Mouse (Mus musculus) heart, adult 2 months (tissue): ENCODE results near the gene Mark2. TPM values are rescaled to one million over a fixed set of nuclear protein-coding genes. Genes with fewer than 3 reads are reported as not detected.
"Not testable (repeated sequence)": the region's sequence is repeated elsewhere in the genome, so short reads cannot be mapped to it uniquely, and the experiment has no call there.

Experiments
- DNase-seq, 2 experiments: peaks; one replicate each; pipeline ENCODE4 v3.0.0; 2021
- H3K27ac ChIP-seq: fragments of 200-600 bp; 2 replicates; pipeline ENCODE4 v1.8.1; 2022
- H3K27me3 ChIP-seq: fragments of 200-500 bp; 2 replicates; pipeline ENCODE4 v1.6.1; 2012; ENCODE audit warnings: mild to moderate bottlenecking, low read length, inconsistent platforms, mixed read lengths; ENCODE audit not compliant: control insufficient read depth, insufficient read depth
- H3K36me3 ChIP-seq: fragments of 200-500 bp; 2 replicates; pipeline ENCODE4 v1.6.1; 2012; ENCODE audit warnings: low read length, inconsistent platforms; ENCODE audit not compliant: control insufficient read depth, insufficient read depth
- H3K4me1 ChIP-seq: fragments of 200-500 bp; 2 replicates; pipeline ENCODE4 v1.6.1; 2011; ENCODE audit warnings: low read length; ENCODE audit not compliant: control insufficient read depth, insufficient read depth
- H3K4me3 ChIP-seq: fragments of 200-600 bp; 2 replicates; pipeline ENCODE4 v1.8.1; 2022
- H3K79me2 ChIP-seq: fragments of 200-500 bp; replicated peaks from 2 replicates; pipeline ENCODE4 v1.6.1; 2012; ENCODE audit warnings: mild to moderate bottlenecking, inconsistent platforms, low read length, moderate library complexity, mixed read lengths; ENCODE audit not compliant: control insufficient read depth, insufficient read depth
- H3K9ac ChIP-seq: fragments of 200-500 bp; 2 replicates; pipeline ENCODE4 v1.6.1; 2012; ENCODE audit warnings: low read depth, mild to moderate bottlenecking, control low read depth, inconsistent platforms, low read length, mixed read lengths
- CTCF ChIP-seq: fragments of 200-600 bp; IDR thresholded peaks from 2 replicates; pipeline ENCODE4 v1.8.1; 2022; ENCODE audit warnings: antibody characterized with exemption, mild to moderate bottlenecking, moderate library complexity
- EP300 ChIP-seq: fragments of 200-500 bp; IDR thresholded peaks from 2 replicates; pipeline ENCODE4 v1.6.1; 2011; ENCODE audit warnings: low read depth, low read length, control low read depth; ENCODE audit not compliant: insufficient read depth
- POLR2A ChIP-seq: fragments of 200-500 bp; IDR thresholded peaks from 2 replicates; pipeline ENCODE4 v1.6.1; 2011; ENCODE audit warnings: mild to moderate bottlenecking, low read depth, low read length, control low read depth; ENCODE audit not compliant: insufficient read depth
- WGBS: fragments of 180-500 bp; shearing (Covaris S2); methylation state at CpG from one replicate; pipeline ENCODE4 v1.1.7; 2018; 5-methylcytosine and 5-hydroxymethylcytosine counted together
- intact Hi-C: fragments of 180-260 bp; cut with DNase I; formaldehyde crosslinking; loops from one replicate; pipeline ENCODE4 v1.15.1; 2025
- polyA plus RNA-seq: library from polyadenylated mRNA; depleted of rRNA; stranded (reverse); fragments of >200 nt; gene quantifications from 2 replicates; pipeline ENCODE4 v1.2.3, GENCODE M21; 2012
- total RNA-seq, 2 experiments: library from RNA; stranded (reverse); gene quantifications; 2 replicates each; pipeline ENCODE4 v1.2.3; 2021

Gene Mark2
- total and polyA plus RNA-seq, 3 experiments: 46.2 to 53.8 (median 53.1) TPM

DNA sequence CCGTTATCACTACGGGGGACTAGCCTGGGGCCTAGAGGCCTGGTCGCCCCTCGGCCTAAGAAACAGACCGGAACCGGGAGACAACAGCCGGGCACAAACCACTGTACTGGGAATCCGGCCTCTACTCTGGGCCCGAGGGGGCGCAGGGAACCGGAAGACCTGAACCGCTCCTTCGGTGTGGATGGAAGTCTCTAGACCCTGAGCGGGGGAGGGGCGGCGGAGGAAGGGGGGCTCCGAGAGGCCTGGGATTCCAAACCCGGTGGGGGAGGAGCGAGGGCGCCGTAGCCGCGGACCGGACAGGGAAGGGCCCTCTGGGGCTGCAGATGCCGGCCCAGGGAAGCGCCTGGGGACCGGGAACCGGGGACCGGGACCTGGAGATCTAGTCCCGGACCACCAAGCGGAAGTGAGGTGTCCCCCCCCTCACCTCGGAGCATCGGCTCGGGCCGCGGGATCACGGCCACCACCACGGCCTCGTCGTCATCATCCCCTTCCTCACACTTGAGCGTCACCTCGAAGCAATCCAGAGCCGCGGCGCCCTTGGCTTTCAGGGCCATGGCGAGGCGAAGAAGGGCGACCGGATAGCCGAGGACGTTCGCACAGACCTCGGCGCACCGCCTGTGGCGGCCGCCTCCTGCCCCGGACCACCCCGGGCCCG is 40.7 kb upstream of the Mark2 start:
- no peaks in the 10 kb centered on the region; the same call in 1 of the 2 replicates for H3K36me3 ChIP-seq
- H3K27me3 ChIP-seq: no peaks in the 10 kb centered on the region
- intact Hi-C loops: loop anchor here (2.0 kb wide), 1 partner anchor 40 kb away; no protein-coding TSS in a partner anchor
- H3K4me3 ChIP-seq: peak overlapping the region; percentile 99
- peak overlapping the region; percentile 96 for H3K27ac ChIP-seq
- TF ChIP-seq POLR2A (no peak), CTCF (peak; percentile 19; the same call in 1 of the 2 replicates)
- H3K79me2 ChIP-seq: peaks cover 4% of the 10 kb centered on the region; the same call in 1 of the 2 replicates
- DNase-seq: peak; percentile 67 to 79
- H3K9ac ChIP-seq: peak overlapping the region; percentile 93
- peaks cover 3% of the 10 kb centered on the region; the same call in 1 of the 2 replicates for H3K4me1 ChIP-seq
- under 1% methylated on average over 59 of the region's 60 CpGs for WGBS

DNA sequence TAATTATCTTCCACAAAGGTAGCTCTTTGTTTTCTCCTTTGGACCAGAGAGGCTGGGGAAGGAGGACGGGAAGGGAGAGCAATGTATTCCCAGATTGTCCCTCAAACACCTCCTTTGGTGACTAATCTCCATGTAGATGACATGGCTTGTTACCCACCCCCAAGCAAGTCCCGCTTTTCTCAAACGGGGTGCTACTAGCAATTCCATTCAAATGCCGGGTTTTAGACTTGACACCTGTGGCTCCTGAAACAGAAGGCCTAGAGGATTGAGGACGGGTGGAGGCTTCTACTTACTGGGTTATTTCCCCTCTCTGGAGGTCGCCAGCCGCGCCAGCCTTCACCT is 40.2 kb upstream of the Mark2 start:
- peak overlapping the region; percentile 96 for H3K27ac ChIP-seq
- H3K79me2 ChIP-seq: peaks cover 4% of the 10 kb centered on the region; the same call in 1 of the 2 replicates
- intact Hi-C loops: loop anchor here (2.0 kb wide), 1 partner anchor 39 kb away; no protein-coding TSS in a partner anchor
- H3K9ac ChIP-seq: peak overlapping the region; percentile 93
- DNase-seq: no peak
- no peaks in the 10 kb centered on the region; the same call in 1 of the 2 replicates for H3K36me3 ChIP-seq
- no peaks in the 10 kb centered on the region for H3K27me3 ChIP-seq
- TF ChIP-seq EP300 (no peak), CTCF (no peak)
- WGBS: 9% methylated on average over 8 of the region's 8 CpGs
- H3K4me3 ChIP-seq: peak overlapping the region; percentile 99
- peaks cover 3% of the 10 kb centered on the region; the same call in 1 of the 2 replicates for H3K4me1 ChIP-seq

GRCm38 (mm10) chr19:7377639-7378038 is 36.0 kb upstream of the Mark2 start:
- TF ChIP-seq POLR2A: no peak
- no peak for TF ChIP-seq CTCF
- TF ChIP-seq EP300: no peak
- Histone ChIP-seq H3K9ac (no peak overlapping the region), H3K4me1 (0 out of 2 replicates have a peak, but pooled peaks cover 1% of the 10 kb centered on the region), H3K79me2 (peaks cover 4% of the 10 kb centered on the region; the same call in 1 of the 2 replicates), H3K4me3 (no peak overlapping the region), H3K27me3 (no peaks in the 10 kb centered on the region), H3K27ac (no peak overlapping the region), H3K36me3 (no peaks in the 10 kb centered on the region; the same call in 1 of the 2 replicates)
- WGBS: 63% methylated on average over 2 of the region's 2 CpGs
- intact Hi-C loops: no loop called here
- no peak for DNase-seq

DNA sequence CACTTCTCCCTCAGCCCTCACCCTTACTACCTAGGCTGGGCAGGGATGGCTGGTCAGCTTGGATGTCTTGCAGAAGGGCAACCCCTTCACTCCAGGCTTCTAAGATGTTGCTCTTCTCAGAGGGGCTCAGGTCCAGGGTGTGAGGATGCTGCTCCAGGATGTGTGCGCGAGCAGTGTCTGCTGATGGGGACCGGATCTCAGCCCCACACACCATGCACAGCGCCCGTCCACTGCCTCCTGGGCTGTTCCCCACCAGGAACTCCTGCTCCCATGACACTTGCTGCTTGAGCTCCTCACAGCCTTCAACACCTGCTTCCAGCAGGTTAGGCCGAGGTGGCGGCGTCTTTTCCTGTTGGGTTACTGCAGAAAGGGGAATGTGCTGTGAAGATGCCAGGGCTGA is 32.8 kb upstream of the Mark2 start:
- Histone ChIP-seq H3K4me1 (no peaks in the 10 kb centered on the region), H3K4me3 (no peak overlapping the region), H3K9ac (no peak overlapping the region), H3K27ac (no peak overlapping the region), H3K79me2 (no peaks in the 10 kb centered on the region; the same call in 1 of the 2 replicates), H3K27me3 (no peaks in the 10 kb centered on the region), H3K36me3 (no peaks in the 10 kb centered on the region)
- intact Hi-C loops: no loop called here
- no peak for TF ChIP-seq EP300
- TF ChIP-seq POLR2A: no peak
- TF ChIP-seq CTCF: no peak
- no peak for DNase-seq
- WGBS: 95% methylated on average over 8 of the region's 8 CpGs

- H3K4me3 ChIP-seq, H3K36me3 ChIP-seq, DNase-seq, H3K27me3 ChIP-seq, H3K79me2 ChIP-seq, intact Hi-C loops, H3K27ac ChIP-seq, H3K9ac ChIP-seq, H3K4me1 ChIP-seq: not testable (repeated sequence)
- WGBS: 78% methylated on average over 4 of the region's 4 CpGs
Measured at GRCm38 (mm10) chr19:7369469-7369868, 27.8 kb upstream of the Mark2 start.

- Histone ChIP-seq H3K27me3 (no peaks in the 10 kb centered on the region), H3K9ac (no peak overlapping the region), H3K27ac (no peak overlapping the region), H3K79me2 (no peaks in the 10 kb centered on the region), H3K4me3 (no peak overlapping the region), H3K36me3 (no peaks in the 10 kb centered on the region), H3K4me1 (no peaks in the 10 kb centered on the region)
- intact Hi-C loops: no loop called here
- no peak for DNase-seq
- WGBS: 51% methylated on average over 6 of the region's 6 CpGs
- TF ChIP-seq POLR2A (no peak), CTCF (no peak), EP300 (no peak)
Measured at GRCm38 (mm10) chr19:7353636-7354035, 12.0 kb upstream of the Mark2 start.
